25 mouse cellular contexts compared by ENCODE assay signal in the genomic region with DNA sequence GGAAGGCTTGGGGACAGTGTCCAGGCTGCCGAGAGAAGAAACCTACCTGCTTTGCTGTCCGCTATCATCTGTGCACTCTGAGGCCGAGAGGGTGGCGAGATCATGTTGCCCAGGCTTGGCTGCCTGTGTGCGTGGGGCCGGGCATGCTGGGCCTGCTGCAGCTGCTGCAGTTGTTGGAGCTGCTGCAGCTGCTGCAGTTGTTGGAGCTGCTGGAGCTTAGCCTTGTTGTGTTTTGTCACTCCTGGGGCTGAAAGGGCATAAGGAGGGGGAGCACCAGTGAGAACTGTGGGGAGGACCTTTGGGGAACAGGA. TPM values are rescaled to one million over a fixed set of nuclear protein-coding genes. Genes with fewer than 3 reads are reported as not detected.
DNase-seq lines count a peak whose midpoint lies in the region; ATAC-seq lines count a peak whose summit lies in the region.
"Had no signal": no experiment of that assay in that cellular context is flagged by ENCODE, and none has a peak within 500 bp of the region (broad histone marks: within the 10 kb centered on the region; RNA-seq: fewer than 3 reads in every experiment).

No protein-coding gene starts in this region.

- peaks cover 22% of the 10 kb centered on the region for H3K4me1 ChIP-seq in heart, embryonic 13.5 days
- H3K4me1 ChIP-seq in midbrain, embryonic 12.5 days: peaks cover 9% of the 10 kb centered on the region
- H3K4me1 ChIP-seq in midbrain, embryonic 15.5 days: peaks cover 3% of the 10 kb centered on the region
- peaks cover 10% of the 10 kb centered on the region; the same call in 1 of the 2 replicates for H3K4me1 ChIP-seq in embryonic facial prominence, embryonic 12.5 days

- no peak for DNase-seq in heart, postnatal 14 days
- DNase-seq in lung, postnatal 10 days: no peak
- DNase-seq: B cell, adult 2 months; cerebellum, adult 2 months; cerebellum, postnatal 25 days; forebrain, postnatal 0 days; kidney, adult 8-10 months; kidney, postnatal 25 days; layer of hippocampus, postnatal 36 days; thymus, postnatal 36 days had no signal

- H3K9me3 ChIP-seq in heart, embryonic 13.5 days: no peaks in the 10 kb centered on the region
- H3K9me3 ChIP-seq in midbrain, embryonic 12.5 days: no peaks in the 10 kb centered on the region
- no peaks in the 10 kb centered on the region for H3K9me3 ChIP-seq in midbrain, embryonic 15.5 days
- H3K9me3 ChIP-seq in embryonic facial prominence, embryonic 12.5 days: no peaks in the 10 kb centered on the region
- H3K9me3 ChIP-seq: limb, embryonic 15.5 days; liver, embryonic 15.5 days; midbrain, embryonic 13.5 days; neural tube, embryonic 15.5 days; stomach, embryonic 15.5 days had no signal

- H3K27ac ChIP-seq in heart, embryonic 13.5 days (replicated peaks): no peak overlapping the region
- peak overlapping the region; percentile 25; the same call in 1 of the 2 replicates for H3K27ac ChIP-seq in midbrain, embryonic 12.5 days (replicated peaks)
- H3K27ac ChIP-seq in midbrain, embryonic 15.5 days: no peak overlapping the region
- H3K27ac ChIP-seq in embryonic facial prominence, embryonic 12.5 days: 0 out of 2 replicates have a peak overlapping the region, but pooled peaks have one; percentile 46
- H3K27ac ChIP-seq: limb, embryonic 15.5 days; liver, embryonic 15.5 days; midbrain, embryonic 13.5 days; neural tube, embryonic 15.5 days; stomach, embryonic 15.5 days had no signal

- H3K36me3 ChIP-seq in heart, embryonic 13.5 days: peaks cover 13% of the 10 kb centered on the region
- H3K36me3 ChIP-seq in midbrain, embryonic 12.5 days: peaks cover 11% of the 10 kb centered on the region
- H3K36me3 ChIP-seq in midbrain, embryonic 15.5 days (replicated peaks): no peaks in the 10 kb centered on the region; the same call in 1 of the 2 replicates
- H3K36me3 ChIP-seq in embryonic facial prominence, embryonic 12.5 days: peaks cover 16% of the 10 kb centered on the region

- H3K4me3 ChIP-seq in heart, embryonic 13.5 days: no peak overlapping the region
- no peak overlapping the region for H3K4me3 ChIP-seq in midbrain, embryonic 12.5 days
- no peak overlapping the region for H3K4me3 ChIP-seq in midbrain, embryonic 15.5 days
- H3K4me3 ChIP-seq in embryonic facial prominence, embryonic 12.5 days: no peak overlapping the region
- H3K4me3 ChIP-seq: limb, embryonic 15.5 days; liver, embryonic 15.5 days; midbrain, embryonic 13.5 days; neural tube, embryonic 15.5 days; stomach, embryonic 15.5 days had no signal

- peak overlapping the region; percentile 40; the same call in 1 of the 2 replicates for H3K9ac ChIP-seq in heart, embryonic 13.5 days
- no peak overlapping the region for H3K9ac ChIP-seq in midbrain, embryonic 12.5 days (replicated peaks)
- H3K9ac ChIP-seq in midbrain, embryonic 15.5 days: no peak overlapping the region
- H3K9ac ChIP-seq in embryonic facial prominence, embryonic 12.5 days: 0 out of 2 replicates have a peak overlapping the region, but pooled peaks have one; percentile 2
- H3K9ac ChIP-seq: forebrain, postnatal 0 days; limb, embryonic 15.5 days; liver, embryonic 15.5 days; midbrain, embryonic 13.5 days; neural tube, embryonic 15.5 days; stomach, embryonic 15.5 days had no signal

- intact Hi-C loops in heart, postnatal 14 days (cut with DNase I): no loop called here

- ATAC-seq in heart, embryonic 13.5 days (ENCODE audit: extremely low read depth, insufficient number of reproducible peaks, low FRiP score, low TSS enrichment): no peak
- ATAC-seq in midbrain, embryonic 12.5 days (ENCODE audit: low FRiP score, low read depth): no peak
- no peak for ATAC-seq in midbrain, embryonic 15.5 days (replicated peaks)
- ATAC-seq in embryonic facial prominence, embryonic 12.5 days (ENCODE audit: insufficient number of reproducible peaks, insufficient read depth, low FRiP score, low TSS enrichment): no peak
- ATAC-seq in inflammation-experienced regulatory T-cells, adult 6 months: no peak
- ATAC-seq: forebrain, postnatal 0 days; midbrain, embryonic 13.5 days had no signal

- no peak overlapping the region for H3K4me2 ChIP-seq in heart, embryonic 13.5 days
- no peak overlapping the region for H3K4me2 ChIP-seq in midbrain, embryonic 12.5 days (replicated peaks)
- H3K4me2 ChIP-seq in midbrain, embryonic 15.5 days: no peak overlapping the region
- no peak overlapping the region for H3K4me2 ChIP-seq in embryonic facial prominence, embryonic 12.5 days (replicated peaks)
- H3K4me2 ChIP-seq: limb, embryonic 15.5 days; liver, embryonic 15.5 days; midbrain, embryonic 13.5 days; neural tube, embryonic 15.5 days; stomach, embryonic 15.5 days had no signal

- 56% methylated on average over 6 of the region's 6 CpGs for WGBS in heart, embryonic 13.5 days
- 81% methylated on average over 6 of the region's 6 CpGs for WGBS in midbrain, embryonic 12.5 days
- 74% methylated on average over 6 of the region's 6 CpGs for WGBS in midbrain, embryonic 15.5 days
- 68% methylated on average over 6 of the region's 6 CpGs for WGBS in embryonic facial prominence, embryonic 12.5 days

- H3K27me3 ChIP-seq in heart, embryonic 13.5 days (replicated peaks): peaks cover 18% of the 10 kb centered on the region
- H3K27me3 ChIP-seq in midbrain, embryonic 12.5 days: peaks cover 17% of the 10 kb centered on the region
- H3K27me3 ChIP-seq in midbrain, embryonic 15.5 days (replicated peaks): peaks cover 10% of the 10 kb centered on the region
- H3K27me3 ChIP-seq in embryonic facial prominence, embryonic 12.5 days: peaks cover 14% of the 10 kb centered on the region

RNA-seq across cellular contexts. Expression of gene Ubald2, which starts 8.9 kb away (rescaled TPM):
- 31.0 and 32.3 TPM in 2 replicates for polyA plus RNA-seq in heart, embryonic 13.5 days (2015; fragmentation: Nextera tagmentation; extraction: Ambion mirVana)
- total RNA-seq in heart, postnatal 14 days (2021): 10 to 100 TPM; 41.2 to 42.9 TPM
- 47.7 and 52.5 TPM in 2 replicates for polyA plus RNA-seq in midbrain, embryonic 12.5 days (2016; fragmentation: Nextera tagmentation; extraction: Ambion mirVana)
- polyA plus RNA-seq in midbrain, embryonic 15.5 days (2015; fragmentation: Nextera tagmentation; extraction: Ambion mirVana): 40.9 and 44.2 TPM in 2 replicates
- polyA plus RNA-seq in embryonic facial prominence, embryonic 12.5 days (2016; fragmentation: Nextera tagmentation; extraction: Ambion mirVana): 32.3 and 44.1 TPM in 2 replicates
- polyA plus RNA-seq in inflammation-experienced regulatory T-cells, adult 6 months (2017; shearing (Covaris generic)): 10 to 100 TPM; 10.4 to 14.6 (median 10.6) TPM

RNA-seq across cellular contexts. Expression of gene Qrich2, which starts 23.2 kb away (rescaled TPM):
- not detected in 2 replicates for polyA plus RNA-seq in heart, embryonic 13.5 days (2015; fragmentation: Nextera tagmentation; extraction: Ambion mirVana)
- total RNA-seq in heart, postnatal 14 days (2021): not detected
- polyA plus RNA-seq in midbrain, embryonic 12.5 days (2016; fragmentation: Nextera tagmentation; extraction: Ambion mirVana): not detected in 2 replicates
- polyA plus RNA-seq in midbrain, embryonic 15.5 days (2015; fragmentation: Nextera tagmentation; extraction: Ambion mirVana): not detected in 2 replicates
- 0.14 and 0.39 TPM in 2 replicates for polyA plus RNA-seq in embryonic facial prominence, embryonic 12.5 days (2016; fragmentation: Nextera tagmentation; extraction: Ambion mirVana)
- polyA plus RNA-seq in inflammation-experienced regulatory T-cells, adult 6 months (2017; shearing (Covaris generic)): not detected
- total RNA-seq: adrenal gland, postnatal 10 days; forebrain, postnatal 0 days; layer of hippocampus, postnatal 36 days; left cerebral cortex, postnatal 14 days; megakaryocyte progenitor cell, adult 5-6 weeks had no signal
- polyA plus RNA-seq: forebrain, postnatal 0 days; heart, postnatal 0 days; liver, embryonic 15.5 days; lung, embryonic 16.5 days; midbrain, embryonic 13.5 days; neural tube, embryonic 15.5 days had no signal

RNA-seq across cellular contexts. Expression of gene Rnf157, which starts 30.0 kb away (rescaled TPM):
- 4.0 and 6.1 TPM in 2 replicates for polyA plus RNA-seq in heart, embryonic 13.5 days (2015; fragmentation: Nextera tagmentation; extraction: Ambion mirVana)
- 1 to 10 TPM; 5.8 to 8.8 TPM for total RNA-seq in heart, postnatal 14 days (2021)
- polyA plus RNA-seq in midbrain, embryonic 12.5 days (2016; fragmentation: Nextera tagmentation; extraction: Ambion mirVana): 35.7 and 37.8 TPM in 2 replicates
- 66.1 and 68.0 TPM in 2 replicates for polyA plus RNA-seq in midbrain, embryonic 15.5 days (2015; fragmentation: Nextera tagmentation; extraction: Ambion mirVana)
- 27.4 and 33.3 TPM in 2 replicates for polyA plus RNA-seq in embryonic facial prominence, embryonic 12.5 days (2016; fragmentation: Nextera tagmentation; extraction: Ambion mirVana)
- 10 to 100 TPM in 1 of 3 experiments, 1 to 10 TPM in 2; 3.0 to 15.1 (median 8.5) TPM for polyA plus RNA-seq in inflammation-experienced regulatory T-cells, adult 6 months (2017; shearing (Covaris generic))

RNA-seq across cellular contexts. Expression of gene Prpsap1, which starts 51.2 kb away (rescaled TPM):
- 90.2 and 102 TPM in 2 replicates for polyA plus RNA-seq in heart, embryonic 13.5 days (2015; fragmentation: Nextera tagmentation; extraction: Ambion mirVana)
- total RNA-seq in heart, postnatal 14 days (2021): 10 to 100 TPM; 41.5 to 45.4 TPM
- 175 and 183 TPM in 2 replicates for polyA plus RNA-seq in midbrain, embryonic 12.5 days (2016; fragmentation: Nextera tagmentation; extraction: Ambion mirVana)
- 199 and 200 TPM in 2 replicates for polyA plus RNA-seq in midbrain, embryonic 15.5 days (2015; fragmentation: Nextera tagmentation; extraction: Ambion mirVana)
- 197 and 211 TPM in 2 replicates for polyA plus RNA-seq in embryonic facial prominence, embryonic 12.5 days (2016; fragmentation: Nextera tagmentation; extraction: Ambion mirVana)
- 10 to 100 TPM; 23.4 to 58.2 (median 50.6) TPM for polyA plus RNA-seq in inflammation-experienced regulatory T-cells, adult 6 months (2017; shearing (Covaris generic))

Comparison
In these comparisons a context has a peak if more than half of its experiments do, and no peak if none do; other contexts are left out.
1. H3K27ac ChIP-seq: peak in midbrain, embryonic 12.5 days (single experiment) and embryonic facial prominence, embryonic 12.5 days (single experiment); none in heart, embryonic 13.5 days (single experiment) and midbrain, embryonic 15.5 days (single experiment).
2. H3K9ac ChIP-seq: peak in heart, embryonic 13.5 days (single experiment) and embryonic facial prominence, embryonic 12.5 days (single experiment); none in midbrain, embryonic 12.5 days (single experiment) and midbrain, embryonic 15.5 days (single experiment).